Mouse (Mus musculus) ovary, postnatal 10 days (tissue): Measurements from ENCODE around the gene Dmc1.

Source experiments
- DNase-seq: peaks from one replicate; pipeline ENCODE4 v3.0.0; 2022; ENCODE audit warnings: low spot score

The Dmc1 gene

GRCm38 (mm10) chr15:79562417-79562816 lies 42.5 kb downstream of the Dmc1 start:
- DNase-seq: no peak

- no peak for DNase-seq
Measured at GRCm38 (mm10) chr15:79559649-79560048, 45.3 kb downstream of the Dmc1 start.

GRCm38 (mm10) chr15:79552566-79552965 lies 52.3 kb downstream of the Dmc1 start:
- DNase-seq: no peak

- no peak for DNase-seq
Measured at GRCm38 (mm10) chr15:79548226-79548625, 56.7 kb downstream of the Dmc1 start.

- DNase-seq: no peak
Measured at GRCm38 (mm10) chr15:79547289-79547820, 57.6 kb downstream of the Dmc1 start.

GRCm38 (mm10) chr15:79546410-79547288 lies 58.3 kb downstream of the Dmc1 start, which contains the start of gene Ddx17:
Gene Ddx17, minus strand, starts transcription at chr15:79546741.
- peak; percentile 99 for DNase-seq

- DNase-seq: no peak
Measured at GRCm38 (mm10) chr15:79545921-79546399, 58.9 kb downstream of the Dmc1 start.

GRCm38 (mm10) chr15:79545496-79545895 lies 59.4 kb downstream of the Dmc1 start:
- no peak for DNase-seq

- DNase-seq: no peak
Measured at GRCm38 (mm10) chr15:79543968-79544367, 60.9 kb downstream of the Dmc1 start.

- DNase-seq: no peak
Measured at GRCm38 (mm10) chr15:79533796-79534195, 71.1 kb downstream of the Dmc1 start.

- no peak for DNase-seq
Measured at GRCm38 (mm10) chr15:79529935-79530334, 75.0 kb downstream of the Dmc1 start.

- DNase-seq: no peak
Measured at GRCm38 (mm10) chr15:79527991-79528639, 76.8 kb downstream of the Dmc1 start.

GRCm38 (mm10) chr15:79527192-79527591 lies 77.7 kb downstream of the Dmc1 start:
- DNase-seq: no peak

GRCm38 (mm10) chr15:79525979-79526768 lies 78.7 kb downstream of the Dmc1 start:
- DNase-seq: no peak

GRCm38 (mm10) chr15:79525564-79525963 lies 79.3 kb downstream of the Dmc1 start:
- DNase-seq: no peak

GRCm38 (mm10) chr15:79519400-79520220 lies 85.3 kb downstream of the Dmc1 start:
- DNase-seq: no peak

- no peak for DNase-seq
Measured at GRCm38 (mm10) chr15:79518571-79518970, 86.3 kb downstream of the Dmc1 start.

GRCm38 (mm10) chr15:79517710-79518109 lies 87.2 kb downstream of the Dmc1 start:
- no peak for DNase-seq

GRCm38 (mm10) chr15:79516171-79517096 lies 88.5 kb downstream of the Dmc1 start, which contains the start of gene Kdelr3:
Gene Kdelr3, plus strand, starts transcription at chr15:79516411.
- DNase-seq: peak; percentile 58

- no peak for DNase-seq
Measured at GRCm38 (mm10) chr15:79513940-79514339, 91.0 kb downstream of the Dmc1 start.
